Mouse (Mus musculus): ENCODE results near the gene Lmbr1.
A peak's percentile ranks its signal among the peaks of the same experiment; 100 is the strongest.

DNA sequence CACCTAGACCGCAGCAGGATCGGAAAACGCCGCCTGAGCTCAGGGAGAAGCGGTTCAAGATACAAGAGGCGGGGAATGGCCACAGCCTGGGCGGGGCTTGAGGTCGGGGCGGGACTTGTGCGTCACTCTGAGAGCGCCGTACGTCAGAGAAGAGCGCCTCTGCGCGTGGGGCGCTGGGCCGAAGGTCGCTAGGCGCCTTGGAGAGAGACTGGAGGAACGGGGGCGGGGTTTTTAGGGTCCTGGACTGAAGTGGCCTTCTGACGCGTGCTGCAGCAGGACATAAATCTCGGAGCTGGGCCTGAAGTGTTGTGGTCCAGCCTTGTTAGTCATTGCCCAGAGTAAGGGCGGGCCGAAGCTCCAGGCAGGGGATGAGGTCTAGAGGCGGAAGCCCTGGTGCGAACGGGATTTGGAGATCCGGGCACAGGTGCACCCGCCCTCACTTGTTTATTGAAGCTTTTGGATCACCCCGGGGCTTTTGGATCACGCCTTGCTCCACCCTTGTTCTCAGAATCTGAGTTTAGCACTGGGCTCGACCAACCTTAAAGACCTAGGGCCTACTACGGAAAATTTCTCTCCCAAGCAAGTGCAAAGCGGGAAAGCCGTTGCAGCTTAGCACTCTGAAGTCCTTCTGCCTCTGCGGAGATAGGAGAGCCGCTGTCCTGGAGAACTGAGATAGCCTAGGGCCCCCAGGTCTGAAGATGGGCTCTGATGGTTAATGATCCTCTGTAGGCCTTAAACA is at the start of gene Lmbr1:
- TF ChIP-seq CTCF (IDR thresholded peaks at IDR 0.05; ENCODE audit: borderline replicate concordance, extremely low read depth, insufficient read depth, insufficient read length) (no peak), POLR2A (IDR thresholded peaks at IDR 0.05; ENCODE audit: borderline replicate concordance, extremely low read depth, insufficient read depth, insufficient read length, poor library complexity, severe bottlenecking) (peak; percentile 69; the same call in 1 of the 2 replicates)

Measured in brain, embryonic 14.5 days (tissue).